Mouse (Mus musculus) hindbrain, embryonic 10.5 days (tissue): ENCODE data around the gene Asic4. TPM values are rescaled to one million over a fixed set of nuclear protein-coding genes. Genes with fewer than 3 reads are reported as not detected.

Experiments used
- DNase-seq: peaks from one replicate; pipeline ENCODE4 v3.0.0-alpha.2; 2017; ENCODE audit warnings: low spot score
- H3K27ac ChIP-seq: fragments of 300-500 bp; sonication (generic); 2 replicates; pipeline ENCODE4 v1.5.1; 2016; ENCODE audit warnings: mild to moderate bottlenecking, moderate library complexity
- H3K27me3 ChIP-seq: fragments of 300-500 bp; sonication (generic); 2 replicates; pipeline ENCODE4 v1.6.1; 2016; ENCODE audit warnings: mild to moderate bottlenecking; ENCODE audit not compliant: poor library complexity, insufficient read depth, severe bottlenecking
- H3K36me3 ChIP-seq: fragments of 300-500 bp; sonication (generic); 2 replicates; pipeline ENCODE4 v1.6.1; 2016; ENCODE audit warnings: mild to moderate bottlenecking, moderate library complexity
- H3K4me1 ChIP-seq: fragments of 300-500 bp; sonication (generic); replicated peaks from 2 replicates; pipeline ENCODE4 v1.6.1; 2016; ENCODE audit warnings: mild to moderate bottlenecking
- H3K4me3 ChIP-seq: fragments of 300-500 bp; sonication (generic); 2 replicates; pipeline ENCODE4 v1.5.1; 2016; ENCODE audit warnings: mild to moderate bottlenecking, moderate library complexity
- H3K9me3 ChIP-seq: fragments of 300-500 bp; sonication (generic); 2 replicates; pipeline ENCODE4 v1.6.1; 2016; ENCODE audit warnings: mild to moderate bottlenecking, moderate library complexity
- WGBS: fragments of 180-500 bp; shearing (Covaris S2); methylation state at CpG from one replicate; pipeline ENCODE4 v1.1.7; 2016; 5-methylcytosine and 5-hydroxymethylcytosine counted together
- polyA plus RNA-seq: library from polyadenylated mRNA; unstranded; fragments of >200 nt; fragmentation: Nextera tagmentation; extraction: Ambion mirVana; gene quantifications from 2 replicates; pipeline ENCODE4 v1.2.1, GENCODE M21; 2016

Gene Asic4
- polyA plus RNA-seq, 1 experiment from 2014 or later = 9.3 TPM

- no peak overlapping the region for H3K27ac ChIP-seq
- peak overlapping the region; percentile 53; the same call in 1 of the 2 replicates for H3K4me3 ChIP-seq
- H3K36me3 ChIP-seq = peaks cover 10% of the 10 kb centered on the region; the same call in 1 of the 2 replicates
- peak; percentile 11 for DNase-seq
- 52% methylated on average over 11 of the region's 11 CpGs for WGBS
- H3K9me3 ChIP-seq = no peaks in the 10 kb centered on the region
- peaks cover 65% of the 10 kb centered on the region for H3K4me1 ChIP-seq
- H3K27me3 ChIP-seq = peaks cover 82% of the 10 kb centered on the region
Measured at GRCm38 (mm10) chr1:75423780-75424390, 26.4 kb upstream of the Asic4 start.

- H3K27ac ChIP-seq = peak overlapping the region; percentile 1; the same call in 1 of the 2 replicates
- peaks cover 14% of the 10 kb centered on the region; the same call in 1 of the 2 replicates for H3K36me3 ChIP-seq
- H3K27me3 ChIP-seq = peaks cover 76% of the 10 kb centered on the region
- 35% methylated on average over 10 of the region's 10 CpGs for WGBS
- H3K4me3 ChIP-seq = no peak overlapping the region
- peak; percentile 83 for DNase-seq
- H3K9me3 ChIP-seq = no peaks in the 10 kb centered on the region
- H3K4me1 ChIP-seq = peaks cover 69% of the 10 kb centered on the region
Measured at GRCm38 (mm10) chr1:75425796-75426471, 24.3 kb upstream of the Asic4 start.

- peak within 1 kb of the TSS; percentile 87 for H3K27ac ChIP-seq
- H3K4me3 ChIP-seq = peak within 1 kb of the TSS; percentile 69
- H3K9me3 ChIP-seq = no peaks in the 10 kb centered on the region
- 6% methylated on average over 28 of the region's 28 CpGs for WGBS
- H3K27me3 ChIP-seq = peaks cover 8% of the 10 kb centered on the region
- DNase-seq = peak; percentile 81
- peaks cover 5% of the 10 kb centered on the region for H3K36me3 ChIP-seq
- peaks cover 35% of the 10 kb centered on the region for H3K4me1 ChIP-seq
Measured at GRCm38 (mm10) chr1:75435475-75436328, 14.5 kb upstream of the Asic4 start, which contains the start of gene Gmppa. TSS of gene Gmppa (plus strand) at chr1:75435930.

- H3K36me3 ChIP-seq = peaks cover 14% of the 10 kb centered on the region
- H3K27me3 ChIP-seq = peaks cover 9% of the 10 kb centered on the region; the same call in 1 of the 2 replicates
- peaks cover 56% of the 10 kb centered on the region for H3K4me1 ChIP-seq
- H3K9me3 ChIP-seq = no peaks in the 10 kb centered on the region
- H3K4me3 ChIP-seq = no peak overlapping the region
- WGBS = 80% methylated on average over 8 of the region's 9 CpGs
- no peak for DNase-seq
- no peak overlapping the region for H3K27ac ChIP-seq
Measured at GRCm38 (mm10) chr1:75438782-75439181, 11.5 kb upstream of the Asic4 start.

DNA sequence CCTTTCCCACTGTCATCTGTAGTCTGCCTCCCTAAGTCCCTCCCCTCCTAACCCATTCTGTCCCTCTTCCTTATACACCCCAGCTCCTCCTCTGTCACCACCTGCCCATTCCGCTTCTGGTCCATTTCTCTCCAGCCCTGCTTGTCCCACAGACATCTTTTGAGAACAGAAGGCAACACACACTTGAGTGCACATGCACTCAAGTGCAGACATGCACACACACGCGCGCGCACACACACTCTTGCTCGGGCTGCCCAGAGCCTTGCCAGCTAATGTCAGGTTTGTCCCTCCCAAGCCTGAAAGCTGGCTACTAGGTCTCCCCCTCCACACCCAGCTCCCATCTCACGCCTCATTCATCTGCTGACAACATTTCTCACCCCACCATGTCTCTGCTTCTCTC, 9.6 kb upstream of the Asic4 start:
- WGBS = 90% methylated on average over 7 of the region's 7 CpGs
- Histone ChIP-seq H3K27ac (peak overlapping the region; percentile 45; the same call in 1 of the 2 replicates), H3K4me1 (peaks cover 70% of the 10 kb centered on the region), H3K9me3 (no peaks in the 10 kb centered on the region), H3K36me3 (peaks cover 14% of the 10 kb centered on the region), H3K4me3 (no peak overlapping the region), H3K27me3 (peaks cover 23% of the 10 kb centered on the region; the same call in 1 of the 2 replicates)
- no peak for DNase-seq

DNA sequence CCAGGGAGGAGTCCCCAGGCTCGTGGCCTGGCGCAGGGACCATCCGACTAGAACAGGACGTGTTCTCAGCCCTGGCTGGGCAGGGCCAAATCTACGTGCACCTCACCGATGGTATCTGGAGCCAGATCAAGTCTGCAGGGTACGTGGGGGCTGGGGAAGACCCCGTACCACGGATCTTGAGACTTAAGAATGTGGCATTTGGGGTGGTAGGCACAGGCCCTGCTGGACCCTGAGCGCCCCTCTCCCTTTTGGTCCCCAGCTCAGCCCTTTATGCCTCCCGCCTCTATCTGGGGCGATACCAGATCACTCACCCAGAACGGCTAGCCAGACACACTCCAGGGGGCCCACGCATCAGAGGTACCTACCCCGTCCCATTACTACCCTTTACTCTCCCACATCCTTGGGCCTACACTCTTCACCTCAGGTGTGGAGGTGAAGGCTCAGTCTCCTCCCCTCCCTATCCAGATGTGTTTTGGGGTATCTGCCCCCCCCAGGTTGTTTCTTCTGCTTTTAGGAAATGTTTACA, 8.7 kb upstream of the Asic4 start:
- WGBS = 83% methylated on average over 15 of the region's 15 CpGs
- H3K27me3 ChIP-seq = peaks cover 32% of the 10 kb centered on the region

GRCm38 (mm10) chr1:75442171-75442570, 8.1 kb upstream of the Asic4 start:
- peaks cover 38% of the 10 kb centered on the region for H3K27me3 ChIP-seq
- DNase-seq = no peak
- peaks cover 14% of the 10 kb centered on the region for H3K36me3 ChIP-seq
- H3K27ac ChIP-seq = peak overlapping the region; percentile 83; the same call in 1 of the 2 replicates
- peaks cover 71% of the 10 kb centered on the region for H3K4me1 ChIP-seq
- no peaks in the 10 kb centered on the region for H3K9me3 ChIP-seq
- 83% methylated on average over 9 of the region's 9 CpGs for WGBS
- H3K4me3 ChIP-seq = no peak overlapping the region

More for the DNA sequence above, 8.7 kb upstream of the Asic4 start:
- H3K36me3 ChIP-seq = peaks cover 14% of the 10 kb centered on the region
- H3K9me3 ChIP-seq = no peaks in the 10 kb centered on the region
- no peak for DNase-seq
- no peak overlapping the region for H3K4me3 ChIP-seq
- H3K4me1 ChIP-seq = peaks cover 71% of the 10 kb centered on the region
- H3K27ac ChIP-seq = peak overlapping the region; percentile 45; the same call in 1 of the 2 replicates

- Histone ChIP-seq H3K36me3 (peaks cover 14% of the 10 kb centered on the region), H3K9me3 (no peaks in the 10 kb centered on the region), H3K4me3 (no peak overlapping the region), H3K4me1 (peaks cover 77% of the 10 kb centered on the region), H3K27me3 (peaks cover 44% of the 10 kb centered on the region), H3K27ac (peak overlapping the region; percentile 83)
- WGBS = 33% methylated on average over 8 of the region's 8 CpGs
- no peak for DNase-seq
Measured at GRCm38 (mm10) chr1:75442811-75443210, 7.4 kb upstream of the Asic4 start.

DNA sequence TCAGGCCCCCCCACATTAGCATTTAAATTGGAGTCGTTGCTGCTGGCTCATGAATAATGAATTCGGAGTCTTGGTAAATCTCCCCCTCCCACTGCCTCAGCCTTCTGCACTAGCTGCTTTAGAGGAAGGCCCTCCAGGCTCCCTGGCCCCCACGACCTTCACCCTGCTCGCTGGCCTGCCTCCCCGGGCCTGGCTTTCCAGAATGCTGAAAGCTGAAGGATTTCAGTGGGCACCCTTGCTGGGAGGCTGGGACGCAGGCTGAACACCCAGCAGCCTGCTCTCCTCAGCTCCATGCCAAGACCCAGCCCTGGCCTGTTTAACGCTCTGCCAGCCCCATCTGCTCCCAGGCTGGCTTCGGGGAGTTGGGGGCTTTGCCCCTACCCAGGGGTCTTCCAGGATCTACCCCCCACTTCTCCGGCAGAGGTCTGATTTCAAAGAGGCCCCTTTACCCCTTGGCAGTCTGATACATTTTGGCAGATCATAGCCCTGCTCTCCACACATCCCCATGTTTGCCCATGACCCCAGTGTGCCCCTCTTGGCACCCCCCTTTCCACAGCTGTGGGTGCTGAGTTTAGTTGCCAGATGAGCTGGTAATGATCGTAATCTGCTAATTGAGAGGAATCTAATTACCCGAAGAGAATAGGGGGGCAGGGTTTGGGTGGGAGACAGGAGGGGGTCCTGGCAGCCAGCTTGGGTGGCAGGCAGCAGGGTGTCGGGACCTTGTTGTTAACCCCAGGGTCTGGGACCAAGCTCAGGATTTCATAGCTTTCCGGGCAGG, 6.8 kb upstream of the Asic4 start:
- H3K27ac ChIP-seq = peak overlapping the region; percentile 83
- peak; percentile 45 for DNase-seq
- peaks cover 51% of the 10 kb centered on the region for H3K27me3 ChIP-seq
- no peaks in the 10 kb centered on the region for H3K9me3 ChIP-seq
- H3K4me3 ChIP-seq = peak overlapping the region; percentile 25
- H3K4me1 ChIP-seq = peaks cover 83% of the 10 kb centered on the region
- WGBS = 25% methylated on average over 13 of the region's 13 CpGs
- H3K36me3 ChIP-seq = peaks cover 14% of the 10 kb centered on the region

GRCm38 (mm10) chr1:75444208-75444607, 6.0 kb upstream of the Asic4 start:
- peaks cover 58% of the 10 kb centered on the region for H3K27me3 ChIP-seq
- peak overlapping the region; percentile 84 for H3K27ac ChIP-seq
- H3K4me3 ChIP-seq = peak overlapping the region; percentile 25; the same call in 1 of the 2 replicates
- peaks cover 14% of the 10 kb centered on the region for H3K36me3 ChIP-seq
- DNase-seq = peak; percentile 54
- WGBS = 19% methylated on average over 3 of the region's 3 CpGs
- H3K9me3 ChIP-seq = no peaks in the 10 kb centered on the region
- peaks cover 85% of the 10 kb centered on the region for H3K4me1 ChIP-seq

- Histone ChIP-seq H3K27me3 (peaks cover 69% of the 10 kb centered on the region), H3K36me3 (peaks cover 14% of the 10 kb centered on the region), H3K4me3 (peak overlapping the region; percentile 47), H3K27ac (peak overlapping the region; percentile 84), H3K4me1 (peaks cover 94% of the 10 kb centered on the region), H3K9me3 (no peaks in the 10 kb centered on the region)
- DNase-seq = peak; percentile 16
- WGBS = 17% methylated on average over 9 of the region's 9 CpGs
Measured at GRCm38 (mm10) chr1:75445141-75445701, 5.0 kb upstream of the Asic4 start.
